Mouse (Mus musculus) intestine, postnatal 0 days (tissue): ENCODE measurements at regions not wholly inside any gene's neighbourhood (a gene's known extent, or its start where the extent isn't known, plus 50 kb on each side); places are given as distances from the start of the nearest gene placed in this dataset.

Experiments
- ATAC-seq: fragments of 200-750 bp; cut with Nextera tagmentation; 2 replicates; pipeline ENCODE4 v1.8.0; 2017; ENCODE audit warnings: mild to moderate bottlenecking, moderate TSS enrichment, moderate library complexity
- H3K27ac ChIP-seq: fragments of 300-500 bp; sonication (generic); 2 replicates; pipeline ENCODE4 v1.5.1; 2014; ENCODE audit warnings: mild to moderate bottlenecking, low read depth, low read length, moderate library complexity
- H3K27me3 ChIP-seq: fragments of 300-500 bp; sonication (generic); replicated peaks from 2 replicates; pipeline ENCODE4 v1.6.1; 2014; ENCODE audit warnings: low read length, mixed read lengths; ENCODE audit not compliant: control insufficient read depth, insufficient read depth
- H3K36me3 ChIP-seq: fragments of 300-500 bp; sonication (generic); 2 replicates; pipeline ENCODE4 v1.6.1; 2014; ENCODE audit warnings: mild to moderate bottlenecking, moderate library complexity; ENCODE audit not compliant: control insufficient read depth, insufficient read depth
- H3K4me1 ChIP-seq: fragments of 300-500 bp; sonication (generic); replicated peaks from 2 replicates; pipeline ENCODE4 v1.6.1; 2014; ENCODE audit warnings: antibody characterized with exemption, low read length, mixed read lengths; ENCODE audit not compliant: control insufficient read depth, insufficient read depth
- H3K4me2 ChIP-seq: fragments of 300-500 bp; sonication (generic); replicated peaks from 2 replicates; pipeline ENCODE4 v1.6.1; 2014; ENCODE audit warnings: low read depth, mild to moderate bottlenecking, moderate library complexity
- H3K4me3 ChIP-seq: fragments of 300-500 bp; sonication (generic); 2 replicates; pipeline ENCODE4 v1.5.1; 2014; ENCODE audit warnings: low read depth, low read length
- H3K9ac ChIP-seq: fragments of 300-500 bp; sonication (generic); 2 replicates; pipeline ENCODE4 v1.6.1; 2014; ENCODE audit warnings: mild to moderate bottlenecking, low read depth, low read length
- H3K9me3 ChIP-seq: fragments of 300-500 bp; sonication (generic); 2 replicates; pipeline ENCODE4 v1.6.1; 2016; ENCODE audit warnings: mixed run types; ENCODE audit not compliant: control insufficient read depth
- CTCF ChIP-seq: sonication (generic); IDR thresholded peaks from 2 replicates; pipeline ENCODE4 v1.5.1; 2016; ENCODE audit warnings: low read depth, mild to moderate bottlenecking, control low read depth, antibody characterized with exemption, moderate library complexity
- WGBS: fragments of 180-500 bp; shearing (Covaris S2); extraction: QIAGEN DNeasy Blood & Tissue Kit; methylation state at CpG from one replicate; pipeline ENCODE4 v1.1.7; 2014; 5-methylcytosine and 5-hydroxymethylcytosine counted together

GRCm38 (mm10) chr3:159282594-159282993 lies 212.6 kb upstream of the Depdc1a start:
- H3K9ac ChIP-seq = no peak overlapping the region
- H3K9me3 ChIP-seq = no peaks in the 10 kb centered on the region
- no peaks in the 10 kb centered on the region for H3K4me1 ChIP-seq
- H3K4me2 ChIP-seq = no peak overlapping the region
- H3K36me3 ChIP-seq = no peaks in the 10 kb centered on the region
- H3K27me3 ChIP-seq = no peaks in the 10 kb centered on the region
- 0 out of 2 replicates have a peak, but pooled peaks have one; percentile 11 for TF ChIP-seq CTCF
- H3K4me3 ChIP-seq = no peak overlapping the region
- H3K27ac ChIP-seq = no peak overlapping the region
- ATAC-seq = no peak
- 82% methylated on average over 3 of the region's 3 CpGs for WGBS

GRCm38 (mm10) chr3:159317471-159317870 lies 177.8 kb upstream of the Depdc1a start:
- no peaks in the 10 kb centered on the region for H3K27me3 ChIP-seq
- WGBS = 68% methylated on average over 3 of the region's 3 CpGs
- no peaks in the 10 kb centered on the region for H3K4me1 ChIP-seq
- H3K4me3 ChIP-seq = no peak overlapping the region
- no peak for ATAC-seq
- H3K27ac ChIP-seq = no peak overlapping the region
- no peaks in the 10 kb centered on the region for H3K9me3 ChIP-seq
- H3K36me3 ChIP-seq = no peaks in the 10 kb centered on the region
- H3K4me2 ChIP-seq = no peak overlapping the region
- no peak for TF ChIP-seq CTCF
- no peak overlapping the region for H3K9ac ChIP-seq

- TF ChIP-seq CTCF = no peak
- Histone ChIP-seq H3K9me3 (no peaks in the 10 kb centered on the region), H3K9ac (no peak overlapping the region), H3K27ac (no peak overlapping the region), H3K4me1 (no peaks in the 10 kb centered on the region), H3K4me2 (no peak overlapping the region), H3K36me3 (no peaks in the 10 kb centered on the region), H3K4me3 (no peak overlapping the region), H3K27me3 (no peaks in the 10 kb centered on the region)
- WGBS = 92% methylated on average over 2 of the region's 2 CpGs
- ATAC-seq = no peak
Measured at GRCm38 (mm10) chr3:159348053-159348452, 147.2 kb upstream of the Depdc1a start.

- 94% methylated on average over 6 of the region's 6 CpGs for WGBS
- ATAC-seq = no peak
- TF ChIP-seq CTCF = no peak
Measured at GRCm38 (mm10) chr3:159353730-159354129, 141.5 kb upstream of the Depdc1a start.

GRCm38 (mm10) chr3:159373177-159373576 lies 122.1 kb upstream of the Depdc1a start:
- H3K4me3 ChIP-seq = no peak overlapping the region
- no peak for ATAC-seq
- H3K36me3 ChIP-seq = no peaks in the 10 kb centered on the region
- H3K4me2 ChIP-seq = no peak overlapping the region
- no peak overlapping the region for H3K9ac ChIP-seq
- no peaks in the 10 kb centered on the region for H3K4me1 ChIP-seq
- H3K9me3 ChIP-seq = no peaks in the 10 kb centered on the region
- no peak overlapping the region for H3K27ac ChIP-seq
- H3K27me3 ChIP-seq = no peaks in the 10 kb centered on the region
- TF ChIP-seq CTCF = no peak

More at GRCm38 (mm10) chr3:159353730-159354129, 141.5 kb upstream of the Depdc1a start:
- Histone ChIP-seq H3K4me1 (no peaks in the 10 kb centered on the region), H3K9ac (no peak overlapping the region), H3K9me3 (no peaks in the 10 kb centered on the region), H3K4me2 (no peak overlapping the region), H3K36me3 (no peaks in the 10 kb centered on the region), H3K27ac (no peak overlapping the region), H3K4me3 (no peak overlapping the region), H3K27me3 (no peaks in the 10 kb centered on the region)
